Mouse (Mus musculus): ENCODE measurements around the gene Fhl3.

The Fhl3 gene

GRCm38 (mm10) chr4:124700248-124700971 lies at the start of gene Fhl3:
Gene Fhl3 (plus strand): TSS chr4:124700701.
- peak; percentile 68 for DNase-seq

- no peak for DNase-seq
Measured at GRCm38 (mm10) chr4:124652886-124653285, 47.6 kb upstream of the Fhl3 start.

GRCm38 (mm10) chr4:124656518-124656853 lies 44.0 kb upstream of the Fhl3 start, which contains the start of gene Pou3f1:
Gene Pou3f1 (plus strand): TSS chr4:124656807.
- no peak for DNase-seq

GRCm38 (mm10) chr4:124656854-124657650 lies 43.4 kb upstream of the Fhl3 start:
- peak; percentile 74 for DNase-seq

GRCm38 (mm10) chr4:124657781-124658180 lies 42.7 kb upstream of the Fhl3 start:
- no peak for DNase-seq

- DNase-seq, result no peak
Measured at GRCm38 (mm10) chr4:124658412-124658851, 42.1 kb upstream of the Fhl3 start.

GRCm38 (mm10) chr4:124659251-124660217 lies 41.0 kb upstream of the Fhl3 start:
- no peak for DNase-seq

- DNase-seq, result no peak
Measured at GRCm38 (mm10) chr4:124660603-124661002, 39.9 kb upstream of the Fhl3 start.

- peak; percentile 50 for DNase-seq
Measured at GRCm38 (mm10) chr4:124663034-124663433, 37.5 kb upstream of the Fhl3 start.

GRCm38 (mm10) chr4:124664185-124664584 lies 36.3 kb upstream of the Fhl3 start:
- no peak for DNase-seq

GRCm38 (mm10) chr4:124664604-124665003 lies 35.9 kb upstream of the Fhl3 start:
- no peak for DNase-seq

- DNase-seq, result no peak
Measured at GRCm38 (mm10) chr4:124667476-124668033, 32.9 kb upstream of the Fhl3 start.

- DNase-seq, result no peak
Measured at GRCm38 (mm10) chr4:124668078-124668477, 32.4 kb upstream of the Fhl3 start.

GRCm38 (mm10) chr4:124670232-124670631 lies 30.3 kb upstream of the Fhl3 start:
- no peak for DNase-seq

GRCm38 (mm10) chr4:124671583-124671982 lies 28.9 kb upstream of the Fhl3 start:
- DNase-seq, result no peak

- no peak for DNase-seq
Measured at GRCm38 (mm10) chr4:124672347-124673320, 27.9 kb upstream of the Fhl3 start.

- DNase-seq, result no peak
Measured at GRCm38 (mm10) chr4:124674334-124675032, 26.0 kb upstream of the Fhl3 start.

- peak; percentile 63 for DNase-seq
Measured at GRCm38 (mm10) chr4:124675037-124675436, 25.5 kb upstream of the Fhl3 start.

- no peak for DNase-seq
Measured at GRCm38 (mm10) chr4:124675958-124676357, 24.5 kb upstream of the Fhl3 start.

- no peak for DNase-seq
Measured at GRCm38 (mm10) chr4:124682270-124682669, 18.2 kb upstream of the Fhl3 start.

GRCm38 (mm10) chr4:124683474-124683873 lies 17.0 kb upstream of the Fhl3 start:
- no peak for DNase-seq
